Mouse (Mus musculus) stomach, postnatal 0 days (tissue): ENCODE results near the gene Gnai2.

Source experiments
- CTCF ChIP-seq: IDR thresholded peaks from 2 replicates; pipeline ENCODE4 v1.5.1; 2016; ENCODE audit warnings: antibody characterized with exemption, low read depth, mild to moderate bottlenecking, moderate library complexity
- EP300 ChIP-seq: optimal IDR thresholded peaks from 2 replicates; pipeline ENCODE3; 2016; ENCODE audit warnings: antibody characterized with exemption

GRCm38 (mm10) chr9:107575579-107576356, 59.4 kb downstream of the Gnai2 start:
- TF ChIP-seq EP300 (peak; percentile 1), CTCF (no peak)
